Mouse (Mus musculus) CD4-positive, CD25-positive, alpha-beta regulatory T cell, adult 4 months (primary cell): Measurements from ENCODE around the gene Fbxl18. TPM values are rescaled to one million over a fixed set of nuclear protein-coding genes. Genes with fewer than 3 reads are reported as not detected.
A peak's percentile ranks its signal among the peaks of the same experiment; 100 is the strongest.
"Not testable (repeated sequence)": the region's sequence is repeated elsewhere in the genome, so short reads cannot be mapped to it uniquely, and the experiment has no call there.

Experiments used
- ATAC-seq: one replicate; pipeline ENCODE4 v1.8.0; 2017
- polyA plus RNA-seq, 2 experiments: library from polyadenylated mRNA; unstranded; fragments of 100-300 nt; shearing (Covaris generic); gene quantifications; one replicate each; pipeline ENCODE4 v1.2.1; 2017

The Fbxl18 gene
- polyA plus RNA-seq, 2 experiments from 2014 or later, result 3.9 to 8.6 TPM

DNA sequence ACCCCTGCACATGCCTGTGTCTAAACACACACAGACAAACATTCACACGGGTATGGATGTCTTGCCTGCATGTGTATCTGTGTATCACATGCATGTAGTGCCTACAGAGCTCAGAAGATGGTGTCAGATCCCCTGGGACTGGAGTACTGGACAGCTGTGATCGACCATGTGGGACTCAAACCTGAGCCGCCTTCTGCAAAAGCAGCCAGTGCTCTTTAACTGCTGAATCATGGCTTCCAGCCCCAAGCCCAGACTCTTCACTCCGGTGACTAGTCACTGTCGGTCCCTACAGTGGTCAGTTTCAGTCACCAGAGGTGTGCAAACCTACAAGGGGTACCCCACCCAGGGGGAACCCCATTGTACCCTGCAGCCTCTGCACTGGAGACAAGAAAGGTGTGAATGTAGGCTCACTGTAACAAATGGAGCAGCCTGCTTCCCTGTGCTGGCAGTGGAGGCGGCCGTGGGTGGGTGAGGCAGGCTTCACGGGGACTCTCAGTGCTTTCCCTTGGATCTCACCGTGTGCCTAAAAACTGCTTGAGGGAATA is 3.9 kb upstream of the Fbxl18 start:
- no peak for ATAC-seq

- no peak for ATAC-seq
These were observed 3.1 kb upstream of the Fbxl18 start for GRCm38 (mm10) chr5:142898316-142898715.

DNA sequence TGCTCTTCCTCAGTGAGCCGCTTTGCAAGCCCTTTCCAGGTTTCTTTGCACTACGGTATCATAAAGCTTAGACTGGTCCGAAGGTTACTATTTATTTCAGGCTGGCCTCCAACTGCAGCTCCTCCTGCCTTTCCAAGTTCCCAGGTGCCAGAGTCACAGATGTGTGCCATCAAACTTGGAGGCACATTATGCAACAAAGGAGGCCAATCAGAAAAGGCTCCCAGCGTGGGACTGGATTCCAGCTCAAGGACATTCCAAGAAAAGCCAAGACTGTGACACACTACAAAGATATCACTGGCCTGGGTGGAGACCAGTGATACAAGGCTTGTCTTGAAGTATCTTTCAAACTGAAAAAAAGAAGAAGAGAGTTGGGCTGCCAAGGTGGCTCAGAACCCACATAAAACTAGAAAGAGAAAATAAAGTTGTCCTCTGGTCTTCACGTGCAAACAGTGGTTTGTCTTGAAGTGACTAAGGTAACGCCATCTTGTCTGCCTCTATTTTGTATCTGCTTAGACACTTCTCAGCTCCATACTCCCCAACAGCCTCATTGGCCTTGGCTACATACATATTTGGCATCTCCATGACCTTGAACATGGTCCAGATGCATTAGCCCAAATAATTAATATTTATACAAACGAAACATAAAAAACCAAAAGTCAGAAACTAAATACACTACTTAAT is 2.5 kb upstream of the Fbxl18 start:
- ATAC-seq, result no peak

- ATAC-seq, result peak; percentile 46
These were observed 1.5 kb upstream of the Fbxl18 start for GRCm38 (mm10) chr5:142896713-142897112.

DNA sequence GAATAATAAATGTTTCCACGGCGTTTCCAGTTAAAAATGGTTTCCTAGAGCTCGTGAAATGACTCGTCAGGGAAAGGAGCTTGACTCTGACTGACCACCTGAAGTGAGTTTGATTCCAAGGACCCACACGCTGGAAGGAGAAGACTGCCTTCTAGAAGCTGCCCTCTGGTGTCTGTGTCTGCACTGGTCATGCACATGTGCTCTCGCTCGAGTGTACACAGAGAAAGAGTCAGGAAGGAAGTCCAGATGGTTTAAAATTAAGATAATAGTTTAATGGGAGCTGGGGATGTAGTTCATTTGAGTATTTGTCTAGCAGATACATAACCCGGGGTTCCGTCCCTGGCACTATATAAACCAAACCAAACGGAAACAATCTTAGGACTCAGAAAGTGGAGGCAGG is 971 bp upstream of the Fbxl18 start:
- ATAC-seq, result no peak

GRCm38 (mm10) chr5:142891396-142891795 is 3.8 kb downstream of the Fbxl18 start:
- no peak for ATAC-seq

- ATAC-seq, result not testable (repeated sequence)
These were observed 7.7 kb downstream of the Fbxl18 start for GRCm38 (mm10) chr5:142887533-142887932.

DNA sequence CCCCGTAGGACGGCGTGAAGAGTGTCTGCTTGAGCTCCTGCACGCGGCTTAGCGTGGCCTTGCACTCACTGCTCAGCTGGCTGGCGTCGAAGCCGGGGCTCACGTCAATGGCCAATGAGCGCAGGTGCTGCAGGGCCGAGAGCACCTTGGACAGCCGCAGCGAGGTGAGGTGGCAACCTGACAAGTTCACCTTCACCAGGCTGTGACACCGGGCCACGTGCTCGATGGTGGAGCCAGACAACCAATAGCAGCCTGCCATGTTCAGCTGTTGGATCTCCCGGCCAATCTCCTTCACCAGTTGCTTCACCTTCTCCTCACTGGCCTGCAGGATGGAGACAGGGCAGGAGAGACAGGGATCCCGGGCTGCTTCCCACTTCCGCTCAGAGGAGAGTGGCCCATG is 8.5 kb downstream of the Fbxl18 start:
- ATAC-seq, result no peak

GRCm38 (mm10) chr5:142886181-142886580 is 9.0 kb downstream of the Fbxl18 start:
- ATAC-seq, result no peak

GRCm38 (mm10) chr5:142882471-142882870 is 12.8 kb downstream of the Fbxl18 start:
- no peak for ATAC-seq

DNA sequence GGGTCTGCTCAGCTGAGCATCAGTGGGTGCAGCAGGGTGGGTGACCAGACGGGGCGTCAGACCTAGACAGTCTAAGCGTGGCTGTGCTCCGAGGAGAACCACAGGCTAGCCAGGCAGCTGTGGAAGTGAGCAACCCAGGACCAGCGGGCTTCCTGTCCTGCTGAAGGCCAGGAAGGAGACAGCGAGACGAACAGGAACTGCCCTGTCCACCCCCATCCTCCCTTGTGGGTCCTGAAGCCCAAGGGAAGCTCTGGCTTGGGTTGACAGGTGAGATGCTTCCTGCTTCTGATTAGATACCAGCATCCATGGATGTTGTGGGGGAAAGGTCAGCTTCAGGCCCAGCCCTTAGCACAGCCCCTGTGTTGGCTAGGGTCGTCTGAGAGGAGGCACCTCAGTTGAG is 13.3 kb downstream of the Fbxl18 start:
- ATAC-seq, result no peak

DNA sequence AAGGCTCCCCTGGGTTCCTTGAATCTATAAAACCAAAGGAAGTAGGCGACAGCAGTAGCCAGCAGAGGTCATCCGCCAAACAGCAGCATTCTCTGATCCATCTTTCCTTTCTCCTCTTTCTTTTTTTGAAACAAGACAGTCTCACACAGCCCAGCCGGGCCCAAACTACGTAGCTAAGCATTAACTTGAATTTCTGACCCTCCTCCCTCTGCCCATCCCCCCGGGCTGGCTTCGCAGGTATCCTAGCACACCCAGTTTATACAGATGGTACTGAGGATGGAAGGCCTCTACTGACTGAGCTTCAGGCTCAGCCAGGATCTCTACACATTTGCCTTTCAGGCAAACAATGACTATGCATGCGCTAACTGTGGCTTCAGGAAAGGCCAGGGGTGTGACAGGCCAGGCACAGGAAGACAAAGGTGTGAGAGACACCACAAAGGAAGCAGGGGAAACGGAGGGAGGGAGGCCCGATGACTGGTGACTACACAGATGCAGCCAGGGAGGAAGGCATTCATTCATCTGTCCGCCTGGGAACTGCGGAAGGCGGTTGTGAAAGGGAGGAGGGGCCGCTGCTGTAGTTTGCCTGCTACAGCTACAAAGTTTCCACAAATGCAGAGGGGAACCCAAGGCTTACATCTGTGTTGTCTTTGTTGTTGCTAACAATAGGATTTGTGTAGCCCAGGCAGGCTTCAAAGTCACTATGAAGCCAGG is 14.3 kb downstream of the Fbxl18 start:
- ATAC-seq, result no peak

- ATAC-seq, result no peak
These were observed 15.0 kb downstream of the Fbxl18 start for GRCm38 (mm10) chr5:142880246-142880645.

GRCm38 (mm10) chr5:142879318-142880175 is 15.7 kb downstream of the Fbxl18 start:
- peak; percentile 85 for ATAC-seq

DNA sequence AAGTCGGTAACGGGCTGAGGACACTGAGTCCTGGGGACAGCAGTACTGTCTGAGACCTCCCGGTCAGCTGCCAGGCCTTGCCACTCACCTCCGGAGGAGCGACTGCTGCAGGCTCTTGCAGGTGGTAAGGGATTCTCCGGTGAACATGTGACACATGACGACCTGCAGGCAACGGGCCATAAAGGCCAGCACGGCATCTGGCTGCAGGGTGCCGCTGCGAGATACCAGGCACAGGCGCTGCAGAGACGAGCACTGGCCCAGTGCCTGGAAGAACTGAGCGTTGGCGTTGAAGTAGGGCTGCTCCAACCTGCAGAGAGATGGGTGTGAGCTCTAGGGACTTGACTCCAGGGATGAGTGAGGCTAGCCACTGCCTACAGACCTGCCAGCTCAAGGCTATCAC is 16.7 kb downstream of the Fbxl18 start:
- no peak for ATAC-seq

DNA sequence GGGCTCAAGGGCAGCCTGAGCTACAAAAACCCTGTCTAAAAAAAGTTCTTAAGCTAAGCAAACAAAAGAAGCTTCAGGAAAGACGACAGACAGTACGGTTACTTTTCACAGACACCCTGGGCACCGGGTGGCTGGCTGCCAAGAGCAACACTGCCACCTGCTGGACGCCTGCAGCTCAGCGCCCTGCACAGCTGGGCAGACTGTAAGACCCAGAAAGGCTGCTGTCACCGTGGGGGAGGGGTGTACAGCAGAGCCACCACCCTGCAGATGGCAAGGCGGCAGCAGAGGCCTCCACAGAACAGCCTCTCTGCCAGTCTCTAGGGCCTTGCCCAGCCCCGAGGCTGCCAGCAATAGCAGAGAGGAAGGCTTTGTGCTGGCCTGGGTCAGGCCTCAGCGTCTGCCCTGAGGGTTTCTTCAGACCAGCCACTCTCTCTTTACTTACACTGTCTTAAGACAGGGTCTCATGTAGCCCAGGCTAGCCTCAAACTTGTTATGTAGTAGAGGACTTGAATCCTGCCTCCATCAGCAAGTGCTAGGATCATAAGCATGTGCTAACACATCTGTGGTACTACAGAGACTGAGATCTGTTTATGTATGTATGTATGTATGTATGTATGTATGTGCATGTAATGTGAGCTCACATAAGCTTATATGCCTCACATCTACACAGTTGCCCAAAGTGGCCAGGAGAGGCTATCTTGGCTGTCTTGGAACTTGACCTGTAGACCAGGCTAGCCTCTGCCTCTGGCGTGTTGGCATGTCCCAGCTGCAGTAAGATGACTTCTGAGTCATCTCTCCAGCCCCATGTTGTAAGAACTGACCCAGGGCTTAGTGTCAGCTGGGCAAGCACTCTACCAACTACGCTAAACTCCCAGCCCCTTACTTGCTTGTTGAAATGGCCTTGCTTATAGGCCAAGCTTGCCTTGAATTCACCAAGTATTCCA is 17.6 kb downstream of the Fbxl18 start:
- peak; percentile 79 for ATAC-seq

GRCm38 (mm10) chr5:142876896-142877295 is 18.3 kb downstream of the Fbxl18 start:
- no peak for ATAC-seq

DNA sequence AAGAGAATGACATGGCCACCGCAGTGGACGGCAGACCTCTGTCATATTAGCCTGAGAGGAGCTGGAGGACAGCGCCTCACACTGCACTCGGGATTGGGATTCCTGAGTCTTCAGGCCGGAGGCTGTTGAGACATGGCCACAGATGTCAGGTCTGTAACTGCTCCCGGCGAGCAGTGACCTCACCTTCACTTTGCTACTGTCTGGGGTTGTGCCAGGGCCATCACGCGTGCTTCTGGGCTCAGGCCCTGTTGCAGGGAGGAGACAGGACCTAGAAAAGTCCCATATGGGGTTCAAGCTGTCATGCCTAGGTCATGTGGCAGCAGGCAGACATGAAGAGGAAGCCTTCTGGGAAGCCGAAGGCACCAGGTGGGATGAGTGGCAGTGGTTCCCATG is 19.7 kb downstream of the Fbxl18 start:
- no peak for ATAC-seq

GRCm38 (mm10) chr5:142874791-142875512 is 20.3 kb downstream of the Fbxl18 start:
- no peak for ATAC-seq

GRCm38 (mm10) chr5:142873718-142874117 is 21.5 kb downstream of the Fbxl18 start:
- no peak for ATAC-seq

DNA sequence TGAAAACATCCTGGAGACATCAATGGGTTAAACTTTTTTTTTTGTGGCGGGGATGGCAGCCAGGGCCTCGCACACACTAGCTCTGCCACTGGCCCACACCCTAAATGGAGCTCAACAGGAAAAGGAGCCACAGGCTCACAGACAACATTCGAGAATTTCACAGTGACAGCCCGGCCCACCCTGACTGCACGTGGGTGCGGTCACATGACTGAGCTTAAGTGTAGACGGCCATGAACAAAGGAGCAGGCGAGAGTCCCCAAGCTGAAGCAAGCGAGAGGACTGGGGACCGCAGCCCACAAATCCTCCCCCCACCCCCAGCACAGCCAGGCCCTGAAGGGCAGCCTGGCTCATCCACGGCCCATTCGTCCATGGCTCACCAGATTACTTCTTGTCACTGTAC is 23.5 kb downstream of the Fbxl18 start:
- no peak for ATAC-seq
